Mouse (Mus musculus): ENCODE measurements around the gene Mis12.

Gene Mis12

DNA sequence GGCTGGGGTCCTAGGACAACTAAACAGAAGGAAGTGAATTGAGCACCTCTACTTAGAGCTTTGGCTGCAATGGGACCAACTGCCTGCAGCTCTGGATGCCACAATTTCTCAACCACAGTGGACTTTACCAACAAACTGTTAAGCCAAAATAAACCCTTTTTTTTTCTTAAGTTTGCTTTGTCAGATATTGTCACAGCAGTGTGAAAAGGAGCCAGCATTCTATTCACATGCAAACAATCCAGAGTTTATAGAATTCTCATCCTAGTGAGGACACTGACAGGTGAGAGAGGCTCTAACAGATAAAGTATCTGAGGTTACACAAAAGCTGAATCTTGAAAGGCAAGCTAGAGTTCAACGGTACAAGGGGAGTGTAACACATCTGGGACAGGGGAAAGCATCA lies 2.4 kb upstream of the Mis12 start:
- in situ Hi-C loops (cut with MboI; ENCODE audit: low sequenced_read_pairs) = no loop called here

- in situ Hi-C loops (cut with MboI; ENCODE audit: low sequenced_read_pairs) = no loop called here
These were observed 803 bp upstream of the Mis12 start for GRCm38 (mm10) chr11:71018416-71019200.

- in situ Hi-C loops (cut with MboI; ENCODE audit: low sequenced_read_pairs) = no loop called here
These were observed 8.9 kb downstream of the Mis12 start for GRCm38 (mm10) chr11:71028280-71028679.

GRCm38 (mm10) chr11:71029403-71030118 lies 10.2 kb downstream of the Mis12 start:
- in situ Hi-C loops (cut with MboI; ENCODE audit: low sequenced_read_pairs) = no loop called here

GRCm38 (mm10) chr11:71032070-71032469 lies 12.7 kb downstream of the Mis12 start:
- in situ Hi-C loops (cut with MboI; ENCODE audit: low sequenced_read_pairs) = no loop called here

- in situ Hi-C loops (cut with MboI; ENCODE audit: low sequenced_read_pairs) = no loop called here
These were observed 13.2 kb downstream of the Mis12 start for GRCm38 (mm10) chr11:71032491-71033162.

GRCm38 (mm10) chr11:71033163-71033761 lies 13.9 kb downstream of the Mis12 start, which contains the start of gene 6330403K07Rik:
Gene 6330403K07Rik, minus strand, starts transcription at chr11:71033513.
- in situ Hi-C loops (cut with MboI; ENCODE audit: low sequenced_read_pairs) = no loop called here

GRCm38 (mm10) chr11:71039526-71040298 lies 20.3 kb downstream of the Mis12 start:
- in situ Hi-C loops (cut with MboI; ENCODE audit: low sequenced_read_pairs) = no loop called here

- in situ Hi-C loops (cut with MboI; ENCODE audit: low sequenced_read_pairs) = no loop called here
These were observed 33.1 kb downstream of the Mis12 start for GRCm38 (mm10) chr11:71052554-71052953.

DNA sequence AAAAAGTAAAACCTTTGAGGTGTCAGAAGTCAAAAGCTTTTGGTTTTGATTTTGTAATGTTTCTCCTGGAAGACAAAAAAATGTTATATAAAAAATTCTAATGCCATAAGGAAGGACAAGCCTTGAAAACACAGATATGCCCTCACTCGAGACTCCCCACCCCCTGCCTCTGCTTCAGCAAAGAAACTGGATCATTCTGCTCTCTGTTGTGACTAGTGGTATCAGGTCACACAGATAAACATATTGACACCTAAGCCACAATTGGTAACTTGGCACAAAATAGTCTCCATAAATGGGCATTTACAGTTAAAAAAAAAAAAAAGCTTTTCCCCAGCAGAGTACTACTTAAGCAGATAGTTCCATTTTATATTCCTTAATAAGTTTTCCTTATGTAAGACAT lies 56.9 kb downstream of the Mis12 start:
- in situ Hi-C loops (cut with MboI; ENCODE audit: low sequenced_read_pairs) = no loop called here

Measured in CH12F3 (cell line).